Mouse (Mus musculus) lung, postnatal 0 days (tissue): ENCODE results near the gene Mob1a. TPM values are rescaled to one million over a fixed set of nuclear protein-coding genes. Genes with fewer than 3 reads are reported as not detected.

ENCODE experiments used
- ATAC-seq: fragments of 200-750 bp; cut with Nextera tagmentation; 2 replicates; pipeline ENCODE4 v1.8.0; 2017; ENCODE audit warnings: moderate library complexity
- DNase-seq: peaks from one replicate; pipeline ENCODE4 v3.0.0-alpha.2; 2016; ENCODE audit warnings: low spot score
- H3K27ac ChIP-seq: fragments of 300-500 bp; sonication (generic); 2 replicates; pipeline ENCODE4 v1.5.1; 2014; ENCODE audit warnings: antibody characterized with exemption, mild to moderate bottlenecking, low read length, mixed read lengths
- H3K27me3 ChIP-seq: fragments of 300-500 bp; sonication (generic); replicated peaks from 2 replicates; pipeline ENCODE4 v1.6.1; 2014; ENCODE audit warnings: low read length, mixed read lengths; ENCODE audit not compliant: insufficient read depth
- H3K36me3 ChIP-seq: fragments of 300-500 bp; sonication (generic); 2 replicates; pipeline ENCODE4 v1.6.1; 2014; ENCODE audit warnings: low read length, mixed read lengths; ENCODE audit not compliant: insufficient read depth
- H3K4me1 ChIP-seq: fragments of 300-500 bp; sonication (generic); 2 replicates; pipeline ENCODE4 v1.6.1; 2014; ENCODE audit warnings: antibody characterized with exemption, low read depth, low read length, mixed read lengths; ENCODE audit not compliant: insufficient read depth
- H3K4me2 ChIP-seq: fragments of 300-500 bp; sonication (generic); replicated peaks from 2 replicates; pipeline ENCODE4 v1.6.1; 2014; ENCODE audit warnings: low read depth, mild to moderate bottlenecking, low read length, moderate library complexity, mixed read lengths
- H3K4me3 ChIP-seq: fragments of 300-500 bp; sonication (generic); 2 replicates; pipeline ENCODE4 v1.5.1; 2014; ENCODE audit warnings: low read depth, low read length
- H3K9ac ChIP-seq: fragments of 300-500 bp; sonication (generic); replicated peaks from 2 replicates; pipeline ENCODE4 v1.6.1; 2014; ENCODE audit warnings: low read depth, mild to moderate bottlenecking
- H3K9me3 ChIP-seq: fragments of 300-500 bp; sonication (generic); 2 replicates; pipeline ENCODE4 v1.6.1; 2016; ENCODE audit warnings: low read length, mixed read lengths
- CTCF ChIP-seq: IDR thresholded peaks from 2 replicates; pipeline ENCODE4 v1.5.1; 2016; ENCODE audit warnings: antibody characterized with exemption, mild to moderate bottlenecking
- EP300 ChIP-seq: IDR thresholded peaks from 2 replicates; pipeline ENCODE4 v1.6.1; 2016; ENCODE audit warnings: antibody characterized with exemption, mild to moderate bottlenecking, control low read depth
- whole genome bisulfite sequencing: fragments of 180-500 bp; shearing (Covaris S2); extraction: QIAGEN DNeasy Blood & Tissue Kit; methylation state at CpG from one replicate; pipeline ENCODE4 v1.1.7; 2014; 5-methylcytosine and 5-hydroxymethylcytosine counted together
- polyA plus RNA-seq: library from polyadenylated mRNA; unstranded; fragments of >200 nt; fragmentation: Nextera tagmentation; extraction: Ambion mirVana; gene quantifications from 2 replicates; pipeline ENCODE4 v1.2.1, GENCODE M21; 2015

The Mob1a gene
- polyA plus RNA-seq, 1 experiment from 2014 or later, result 41.3 TPM

DNA sequence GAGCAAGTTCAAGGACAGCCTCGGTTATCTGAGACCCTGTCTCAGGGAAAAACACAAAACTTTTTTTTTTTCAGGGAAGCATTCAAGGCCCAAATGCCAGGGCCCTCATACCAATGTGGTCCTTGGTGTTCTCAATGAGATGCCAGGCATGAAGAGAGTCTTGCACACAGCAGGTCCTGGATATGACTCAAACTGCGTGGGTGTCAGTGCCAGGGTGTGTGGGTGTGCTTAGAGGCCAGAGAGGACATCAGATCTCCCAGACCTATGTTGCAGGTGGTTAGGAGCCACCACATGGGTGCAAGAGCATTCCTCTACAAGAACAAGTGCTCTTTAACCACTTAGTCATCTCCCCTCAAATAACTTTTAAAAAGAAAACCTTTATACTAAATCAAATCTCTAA lies 24.5 kb upstream of the Mob1a start:
- DNase-seq (peak; percentile 29), ATAC-seq (peak; percentile 61)
- TF ChIP-seq EP300 (no peak), CTCF (no peak)
- no peaks in the 10 kb centered on the region for H3K9me3 ChIP-seq
- H3K27me3 ChIP-seq, result no peaks in the 10 kb centered on the region
- H3K36me3 ChIP-seq, result no peaks in the 10 kb centered on the region
- WGBS, result 61% methylated on average over 2 of the region's 2 CpGs
- no peaks in the 10 kb centered on the region for H3K4me1 ChIP-seq
- H3K27ac ChIP-seq, result no peak overlapping the region
- H3K4me2 ChIP-seq, result no peak overlapping the region
- no peak overlapping the region for H3K9ac ChIP-seq
- H3K4me3 ChIP-seq, result no peak overlapping the region

DNA sequence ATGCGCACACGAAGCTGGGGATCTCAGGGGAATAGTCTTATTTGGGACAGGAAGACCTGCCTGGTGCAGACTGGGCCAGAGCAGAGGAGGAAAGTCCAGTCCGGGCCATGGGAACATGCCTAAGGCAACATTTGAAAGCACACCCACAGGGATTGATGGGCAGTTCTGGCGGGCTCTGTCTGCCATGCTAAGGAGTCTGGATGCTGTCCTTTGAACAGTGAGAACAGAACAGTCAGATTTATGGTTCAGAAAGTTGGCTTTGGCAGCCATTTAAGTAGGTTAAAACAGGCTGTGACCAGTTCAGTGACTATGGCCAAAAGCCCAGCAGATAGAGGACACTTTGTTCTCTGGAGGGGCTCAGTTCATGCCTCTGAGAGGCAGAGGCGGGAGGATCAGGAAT lies 23.6 kb upstream of the Mob1a start:
- Histone ChIP-seq H3K9me3 (no peaks in the 10 kb centered on the region), H3K4me1 (no peaks in the 10 kb centered on the region), H3K4me2 (no peak overlapping the region), H3K4me3 (no peak overlapping the region), H3K36me3 (no peaks in the 10 kb centered on the region), H3K27me3 (no peaks in the 10 kb centered on the region), H3K9ac (no peak overlapping the region), H3K27ac (no peak overlapping the region)
- whole genome bisulfite sequencing, result 78% methylated on average over 5 of the region's 5 CpGs
- TF ChIP-seq EP300, result no peak
- no peak for TF ChIP-seq CTCF
- no peak for DNase-seq
- no peak for ATAC-seq

- Histone ChIP-seq H3K27me3 (no peaks in the 10 kb centered on the region), H3K9ac (no peak overlapping the region), H3K9me3 (no peaks in the 10 kb centered on the region), H3K4me2 (no peak overlapping the region), H3K27ac (no peak overlapping the region), H3K4me1 (no peaks in the 10 kb centered on the region), H3K36me3 (no peaks in the 10 kb centered on the region), H3K4me3 (no peak overlapping the region)
- 86% methylated on average over 7 of the region's 7 CpGs for WGBS
- DNase-seq (no peak), ATAC-seq (no peak)
- TF ChIP-seq EP300 (no peak), CTCF (peak; percentile 31)
These were observed 16.8 kb upstream of the Mob1a start for GRCm38 (mm10) chr6:83309017-83309416.

DNA sequence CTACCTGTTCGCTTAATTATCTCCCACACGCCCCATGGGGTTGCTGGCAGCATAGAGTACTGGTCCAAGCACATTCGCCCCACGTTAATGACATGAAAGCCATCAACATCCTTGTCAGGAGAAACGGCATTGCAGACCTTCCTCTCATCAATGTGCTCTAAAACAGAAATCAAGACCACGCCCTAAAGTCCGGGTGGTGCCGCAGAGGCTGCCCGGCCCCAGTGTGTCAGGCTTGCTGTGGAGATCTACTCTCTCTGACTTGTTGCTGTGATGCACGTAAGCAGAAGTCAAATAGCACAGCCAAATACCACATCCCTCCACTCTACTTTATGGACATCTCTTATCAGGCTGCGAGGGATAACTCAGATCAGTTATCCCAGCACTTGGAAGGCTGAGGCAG lies 14.6 kb upstream of the Mob1a start:
- DNase-seq (no peak), ATAC-seq (no peak)
- Histone ChIP-seq H3K4me3 (no peak overlapping the region), H3K36me3 (no peaks in the 10 kb centered on the region), H3K27ac (no peak overlapping the region), H3K9ac (no peak overlapping the region), H3K4me2 (no peak overlapping the region), H3K9me3 (no peaks in the 10 kb centered on the region), H3K27me3 (no peaks in the 10 kb centered on the region), H3K4me1 (no peaks in the 10 kb centered on the region; the same call in 1 of the 2 replicates)
- no peak for TF ChIP-seq EP300
- no peak for TF ChIP-seq CTCF
- WGBS, result 93% methylated on average over 11 of the region's 11 CpGs

GRCm38 (mm10) chr6:83312021-83312420 lies 13.8 kb upstream of the Mob1a start:
- 78% methylated on average over 7 of the region's 7 CpGs for WGBS
- no peak overlapping the region for H3K4me2 ChIP-seq
- no peaks in the 10 kb centered on the region for H3K27me3 ChIP-seq
- no peak overlapping the region for H3K4me3 ChIP-seq
- TF ChIP-seq CTCF (no peak), EP300 (no peak)
- no peak overlapping the region for H3K9ac ChIP-seq
- no peaks in the 10 kb centered on the region for H3K36me3 ChIP-seq
- H3K9me3 ChIP-seq, result no peaks in the 10 kb centered on the region
- ATAC-seq (no peak), DNase-seq (no peak)
- no peak overlapping the region for H3K27ac ChIP-seq
- H3K4me1 ChIP-seq, result no peaks in the 10 kb centered on the region; the same call in 1 of the 2 replicates

DNA sequence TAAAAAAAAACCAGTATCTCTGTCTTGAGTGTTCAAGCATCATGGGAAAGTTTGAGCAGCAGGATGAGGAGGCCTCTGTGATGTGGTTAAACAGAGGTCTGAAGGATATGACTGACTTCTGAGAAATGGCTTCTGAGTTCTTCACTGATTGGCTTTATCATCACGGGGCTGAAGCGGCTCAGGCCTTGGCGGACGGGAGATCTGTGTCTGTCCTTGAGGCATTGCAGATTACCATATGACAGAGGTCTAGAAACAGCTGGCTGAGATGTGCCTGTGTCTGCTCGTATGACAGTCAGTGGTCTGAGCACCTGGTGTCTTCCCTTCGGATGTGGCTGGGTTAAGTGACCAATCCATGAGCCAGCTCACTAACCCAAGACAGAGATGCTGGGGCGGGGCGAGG lies 13.3 kb upstream of the Mob1a start:
- TF ChIP-seq CTCF (no peak), EP300 (no peak)
- H3K27me3 ChIP-seq, result no peaks in the 10 kb centered on the region
- H3K4me2 ChIP-seq, result no peak overlapping the region
- no peak overlapping the region for H3K4me3 ChIP-seq
- DNase-seq (no peak), ATAC-seq (no peak)
- no peaks in the 10 kb centered on the region for H3K9me3 ChIP-seq
- no peaks in the 10 kb centered on the region for H3K36me3 ChIP-seq
- no peak overlapping the region for H3K27ac ChIP-seq
- WGBS, result 84% methylated on average over 8 of the region's 8 CpGs
- H3K4me1 ChIP-seq, result no peaks in the 10 kb centered on the region; the same call in 1 of the 2 replicates
- no peak overlapping the region for H3K9ac ChIP-seq

DNA sequence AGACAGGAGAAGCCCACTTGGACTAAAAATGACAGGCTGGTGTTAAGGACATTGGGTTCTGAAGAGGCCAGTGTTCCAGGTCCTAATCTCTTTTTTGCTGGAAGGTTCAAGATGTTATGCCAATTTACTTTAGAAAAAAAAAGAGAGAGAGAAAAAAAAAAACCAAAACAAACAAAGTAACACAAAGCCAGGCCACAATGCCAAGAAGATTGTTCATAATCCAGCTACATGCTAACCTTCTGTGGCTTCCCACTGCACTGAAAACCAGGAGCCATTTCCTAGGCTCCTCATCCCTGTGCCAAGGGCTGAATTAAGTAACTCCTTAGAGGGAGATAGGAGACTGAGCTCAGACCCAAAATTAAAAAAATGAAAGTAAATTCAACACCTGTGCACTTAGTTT lies 10.5 kb upstream of the Mob1a start:
- TF ChIP-seq CTCF, result no peak
- Histone ChIP-seq H3K4me2 (no peak overlapping the region), H3K4me3 (no peak overlapping the region), H3K9ac (no peak overlapping the region), H3K36me3 (no peaks in the 10 kb centered on the region), H3K4me1 (no peaks in the 10 kb centered on the region; the same call in 1 of the 2 replicates), H3K27ac (no peak overlapping the region), H3K27me3 (no peaks in the 10 kb centered on the region), H3K9me3 (no peaks in the 10 kb centered on the region)
- DNase-seq (no peak), ATAC-seq (no peak)
